ENCODE assay signal across 15 mouse cellular contexts in genomic region chr17:26417770-26418421, GRCm38 (mm10). TPM values are rescaled to one million over a fixed set of nuclear protein-coding genes. Genes with fewer than 3 reads are reported as not detected.
DNase-seq lines count a peak whose midpoint lies in the region.
"Had no signal": no experiment of that assay in that cellular context is flagged by ENCODE, and none has a peak within 500 bp of the region (broad histone marks: within the 10 kb centered on the region; RNA-seq: fewer than 3 reads in every experiment).

No protein-coding gene starts in this region.

- DNase-seq in adrenal gland, adult 2 months = peak; percentile 26
- DNase-seq in adrenal gland, postnatal 4 days (ENCODE audit: low spot score in 2 of 2) = no peak
- peak; percentile 32 to 61 for DNase-seq in kidney, adult 8-10 months
- DNase-seq in kidney, postnatal 4 days = no peak
- DNase-seq in kidney, adult 9 months = peak; percentile 68
- peak; percentile 41 to 60 for DNase-seq in kidney, postnatal 36 days
- no peak for DNase-seq in heart, postnatal 4 days
- DNase-seq: adrenal gland, adult 8-10 months; cerebellum, adult 9-10 months; cerebellum, postnatal 36 days; gastrocnemius, postnatal 36 days; heart, adult 18-20 months; heart, postnatal 36 days; lung, postnatal 10 days; thymus, postnatal 14 days had no signal

RNA-seq across cellular contexts. Expression of gene Neurl1b, which starts 3.3 kb away (rescaled TPM):
- total RNA-seq in adrenal gland, adult 2 months (2021) = 10 to 100 TPM; 31.7 to 48.5 TPM
- 142 and 152 TPM in 2 replicates for polyA plus RNA-seq in adrenal gland, adult 2 months (2012; rRNA removed)
- 10 to 100 TPM; 55.6 to 57.4 TPM for total RNA-seq in adrenal gland, postnatal 4 days (2021)
- 10 to 100 TPM; 81.4 to 87.9 TPM for total RNA-seq in heart, postnatal 4 days (2021)

Comparison
In these comparisons a context has a peak if more than half of its experiments do, and no peak if none do; other contexts are left out.
1. DNase-seq: peak in adrenal gland, adult 2 months (single experiment), kidney, adult 8-10 months (2 of 2), kidney, adult 9 months (single experiment) and kidney, postnatal 36 days (2 of 2); none in adrenal gland, postnatal 4 days (0 of 2), kidney, postnatal 4 days (0 of 2) and heart, postnatal 4 days (single experiment).